ENCODE assay signal across 9 mouse cellular contexts in genomic region chr3:83110163-83110562, GRCm38 (mm10). TPM values are rescaled to one million over a fixed set of nuclear protein-coding genes. Genes with fewer than 3 reads are reported as not detected.
DNase-seq lines count a peak whose midpoint lies in the region; ATAC-seq and TF ChIP-seq lines count a peak whose summit lies in the region.
"Had no signal": no experiment of that assay in that cellular context is flagged by ENCODE, and none has a peak within 500 bp of the region (broad histone marks: within the 10 kb centered on the region; RNA-seq: fewer than 3 reads in every experiment).

No protein-coding gene starts in this region.

- no peak for ATAC-seq in intestine, embryonic 14.5 days (replicated peaks; ENCODE audit: low FRiP score, low TSS enrichment, low read depth)
- ATAC-seq in intestine, embryonic 16.5 days = no peak
- ATAC-seq in forebrain, embryonic 16.5 days = peak; percentile 83

- H3K27me3 ChIP-seq in intestine, embryonic 14.5 days (replicated peaks; ENCODE audit: control insufficient read depth, insufficient read depth, low read length) = no peaks in the 10 kb centered on the region
- no peaks in the 10 kb centered on the region for H3K27me3 ChIP-seq in intestine, embryonic 16.5 days (replicated peaks; ENCODE audit: control insufficient read depth, insufficient read depth, low read length)
- no peaks in the 10 kb centered on the region for H3K27me3 ChIP-seq in MEL (ENCODE audit: control insufficient read depth in 1 of 2, insufficient read depth in 2 of 2, low read length in 2 of 2)
- no peaks in the 10 kb centered on the region for H3K27me3 ChIP-seq in forebrain, embryonic 16.5 days (replicated peaks; ENCODE audit: control insufficient read depth, insufficient read depth, low read length)
- peaks cover 21% of the 10 kb centered on the region; the same call in 1 of the 2 replicates for H3K27me3 ChIP-seq in midbrain, embryonic 10.5 days (ENCODE audit: low read depth, poor library complexity, severe bottlenecking)
- H3K27me3 ChIP-seq: stomach, embryonic 15.5 days had no signal

- peak; percentile 50 for DNase-seq in intestine, embryonic 14.5 days (ENCODE audit: low spot score)
- peak; percentile 25 for DNase-seq in MEL (ENCODE audit: low read depth, low spot score)
- DNase-seq in midbrain, embryonic 10.5 days (ENCODE audit: low spot score) = peak; percentile 21
- DNase-seq in ovary, adult 18-20 months (ENCODE audit: low spot score) = no peak
- no peak for DNase-seq in frontal cortex, postnatal 10 days (ENCODE audit: low spot score in 2 of 2)
- DNase-seq in gastrocnemius, postnatal 25 days = no peak

- no peaks in the 10 kb centered on the region for H3K79me2 ChIP-seq in MEL (ENCODE audit: control insufficient read depth, insufficient read depth, low read length, poor library complexity)

- 35% methylated on average over 4 of the region's 4 CpGs for WGBS in intestine, embryonic 14.5 days
- WGBS in intestine, embryonic 16.5 days = 34% methylated on average over 4 of the region's 4 CpGs
- 30% methylated on average over 4 of the region's 4 CpGs for whole genome bisulfite sequencing in forebrain, embryonic 16.5 days
- 29% methylated on average over 4 of the region's 4 CpGs for WGBS in midbrain, embryonic 10.5 days

- H3K27ac ChIP-seq in intestine, embryonic 14.5 days (ENCODE audit: low read depth) = no peak overlapping the region
- H3K27ac ChIP-seq in intestine, embryonic 16.5 days (ENCODE audit: low read length) = no peak overlapping the region
- no peak overlapping the region for H3K27ac ChIP-seq in MEL (ENCODE audit: control insufficient read depth, low read depth, low read length)
- no peak overlapping the region for H3K27ac ChIP-seq in forebrain, embryonic 16.5 days (ENCODE audit: low read length)
- H3K27ac ChIP-seq in midbrain, embryonic 10.5 days (replicated peaks) = no peak overlapping the region
- H3K27ac ChIP-seq: stomach, embryonic 15.5 days had no signal

- no peak for TF ChIP-seq POLR2A in MEL (IDR thresholded peaks at IDR 0.05; ENCODE audit: control insufficient read depth in 1 of 2, insufficient read depth in 1 of 2, low read depth in 1 of 2, low read length in 2 of 2, poor library complexity in 1 of 2)

- H3K9ac ChIP-seq in intestine, embryonic 14.5 days (ENCODE audit: low read length) = no peak overlapping the region
- no peak overlapping the region for H3K9ac ChIP-seq in intestine, embryonic 16.5 days (ENCODE audit: low read depth, low read length)
- no peak overlapping the region for H3K9ac ChIP-seq in MEL (ENCODE audit: control insufficient read depth, low read depth, low read length, poor library complexity, severe bottlenecking)
- H3K9ac ChIP-seq in forebrain, embryonic 16.5 days (replicated peaks; ENCODE audit: low read depth, low read length) = no peak overlapping the region
- H3K9ac ChIP-seq: stomach, embryonic 15.5 days had no signal

- TF ChIP-seq RAD21 in MEL (IDR thresholded peaks at IDR 0.05; ENCODE audit: low read depth, low read length) = no peak; the same call in 1 of the 2 replicates

- H3K4me3 ChIP-seq in intestine, embryonic 14.5 days (ENCODE audit: low read depth, low read length) = no peak overlapping the region
- no peak overlapping the region for H3K4me3 ChIP-seq in intestine, embryonic 16.5 days (ENCODE audit: low read length)
- H3K4me3 ChIP-seq in MEL (ENCODE audit: control insufficient read depth in 1 of 2, insufficient read depth in 1 of 2, low read depth in 2 of 2, low read length in 2 of 2) = no peak overlapping the region
- H3K4me3 ChIP-seq in forebrain, embryonic 16.5 days (replicated peaks; ENCODE audit: low read length) = no peak overlapping the region
- H3K4me3 ChIP-seq in midbrain, embryonic 10.5 days = no peak overlapping the region
- H3K4me3 ChIP-seq: stomach, embryonic 15.5 days had no signal

- 0 out of 2 replicates have a peak, but pooled peaks cover 5% of the 10 kb centered on the region for H3K4me1 ChIP-seq in intestine, embryonic 14.5 days (replicated peaks; ENCODE audit: control insufficient read depth, insufficient read depth, low read length)
- no peaks in the 10 kb centered on the region for H3K4me1 ChIP-seq in intestine, embryonic 16.5 days (ENCODE audit: control insufficient read depth, insufficient read depth, low read length)
- no peaks in the 10 kb centered on the region for H3K4me1 ChIP-seq in MEL (ENCODE audit: control insufficient read depth in 1 of 2, insufficient read depth in 2 of 2, low read length in 2 of 2)
- peaks cover 6% of the 10 kb centered on the region for H3K4me1 ChIP-seq in forebrain, embryonic 16.5 days (replicated peaks; ENCODE audit: control insufficient read depth, insufficient read depth, low read length)
- peaks cover 32% of the 10 kb centered on the region for H3K4me1 ChIP-seq in midbrain, embryonic 10.5 days

- no peaks in the 10 kb centered on the region for H3K9me3 ChIP-seq in intestine, embryonic 14.5 days (ENCODE audit: control insufficient read depth, low read length)
- H3K9me3 ChIP-seq in intestine, embryonic 16.5 days (ENCODE audit: control insufficient read depth, low read length) = no peaks in the 10 kb centered on the region
- H3K9me3 ChIP-seq in MEL (replicated peaks; ENCODE audit: insufficient read depth, low read length) = no peaks in the 10 kb centered on the region
- H3K9me3 ChIP-seq in forebrain, embryonic 16.5 days (ENCODE audit: control insufficient read depth, low read length) = no peaks in the 10 kb centered on the region
- H3K9me3 ChIP-seq in midbrain, embryonic 10.5 days (replicated peaks) = peaks cover 6% of the 10 kb centered on the region; the same call in 1 of the 2 replicates
- H3K9me3 ChIP-seq: stomach, embryonic 15.5 days had no signal

- peak; percentile 15 to 53 (median 37); a peak in 4 of 6 replicates for TF ChIP-seq CTCF in MEL (IDR thresholded peaks at IDR 0.05 in 2 of 3, conservative IDR thresholded peaks at IDR 0.05 in 1 of 3; ENCODE audit: control insufficient read depth in 1 of 3, insufficient read depth in 1 of 3, low read depth in 2 of 3, low read length in 3 of 3, poor library complexity in 1 of 3, severe bottlenecking in 1 of 3)

- H3K4me2 ChIP-seq in intestine, embryonic 14.5 days (ENCODE audit: low read length) = no peak overlapping the region
- H3K4me2 ChIP-seq in intestine, embryonic 16.5 days (ENCODE audit: low read depth, low read length) = no peak overlapping the region
- H3K4me2 ChIP-seq in forebrain, embryonic 16.5 days (ENCODE audit: low read length) = no peak overlapping the region
- H3K4me2 ChIP-seq: stomach, embryonic 15.5 days had no signal

- no peaks in the 10 kb centered on the region for H3K36me3 ChIP-seq in intestine, embryonic 14.5 days (ENCODE audit: control insufficient read depth, insufficient read depth, low read length)
- H3K36me3 ChIP-seq in intestine, embryonic 16.5 days (ENCODE audit: control insufficient read depth, insufficient read depth, low read length) = no peaks in the 10 kb centered on the region
- no peaks in the 10 kb centered on the region for H3K36me3 ChIP-seq in MEL (ENCODE audit: control insufficient read depth in 1 of 2, insufficient read depth in 2 of 2, low read length in 2 of 2)
- no peaks in the 10 kb centered on the region for H3K36me3 ChIP-seq in forebrain, embryonic 16.5 days (ENCODE audit: control insufficient read depth, insufficient read depth)
- no peaks in the 10 kb centered on the region for H3K36me3 ChIP-seq in midbrain, embryonic 10.5 days
- H3K36me3 ChIP-seq: stomach, embryonic 15.5 days had no signal

- no peak for TF ChIP-seq EP300 in MEL (IDR thresholded peaks at IDR 0.05; ENCODE audit: low read depth in 1 of 2, low read length in 2 of 2)

TF ChIP-seq in MEL, 35 proteins besides CTCF, POLR2A, EP300 and RAD21:
- TF ChIP-seq SMC3 (IDR thresholded peaks at IDR 0.05; ENCODE audit: low read depth, low read length) (peak; percentile 53), NRF1 (IDR thresholded peaks at IDR 0.05; ENCODE audit: insufficient read depth, low read depth, low read length, poor library complexity, severe bottlenecking) (no peak), POLR2AphosphoS2 (IDR thresholded peaks at IDR 0.05; ENCODE audit: low read length) (no peak), GATA1 (IDR thresholded peaks at IDR 0.05; ENCODE audit: low read depth, low read length) (no peak)

RNA-seq across cellular contexts. Expression of gene Dchs2, which starts 17.6 kb away (rescaled TPM):
- polyA plus RNA-seq in intestine, embryonic 14.5 days (2014; fragmentation: Nextera tagmentation; extraction: Ambion mirVana) = 0.55 and 0.58 TPM in 2 replicates
- 0.06 and 0.12 TPM in 2 replicates for polyA plus RNA-seq in intestine, embryonic 16.5 days (2015; fragmentation: Nextera tagmentation; extraction: Ambion mirVana)
- not detected in 2 replicates for total RNA-seq in MEL (2012; rRNA removed)
- polyA plus RNA-seq in MEL (2012; ENCODE audit: insufficient read depth in 1 of 2, insufficient read length in 2 of 2, low read depth in 1 of 2, low replicate concordance in 2 of 2, missing spikeins in 1 of 2) = not detected
- polyA plus RNA-seq in forebrain, embryonic 16.5 days (2015; fragmentation: Nextera tagmentation; extraction: Ambion mirVana) = 0.51 and 0.68 TPM in 2 replicates
- polyA plus RNA-seq in midbrain, embryonic 10.5 days (2016; fragmentation: Nextera tagmentation; extraction: Ambion mirVana) = 0.15 and 0.17 TPM in 2 replicates
- total RNA-seq in gastrocnemius, postnatal 25 days (2021) = 1 to 10 TPM in 1 of 2 experiments, under 1 TPM in 1; 0.67 to 1.8 TPM

RNA-seq across cellular contexts. Expression of gene Plrg1, which starts 54.8 kb away (rescaled TPM):
- 97.8 and 109 TPM in 2 replicates for polyA plus RNA-seq in intestine, embryonic 14.5 days (2014; fragmentation: Nextera tagmentation; extraction: Ambion mirVana)
- 81.0 and 87.1 TPM in 2 replicates for polyA plus RNA-seq in intestine, embryonic 16.5 days (2015; fragmentation: Nextera tagmentation; extraction: Ambion mirVana)
- 85.6 and 87.5 TPM in 2 replicates for total RNA-seq in MEL (2012; rRNA removed)
- polyA plus RNA-seq in MEL (2012; ENCODE audit: insufficient read depth in 1 of 2, insufficient read length in 2 of 2, low read depth in 1 of 2, low replicate concordance in 2 of 2, missing spikeins in 1 of 2) = 10 to 100 TPM in 1 of 2 experiments, not detected in 1; 88.8 TPM
- 112 and 123 TPM in 2 replicates for polyA plus RNA-seq in forebrain, embryonic 16.5 days (2015; fragmentation: Nextera tagmentation; extraction: Ambion mirVana)
- polyA plus RNA-seq in midbrain, embryonic 10.5 days (2016; fragmentation: Nextera tagmentation; extraction: Ambion mirVana) = 144 and 150 TPM in 2 replicates
- 10 to 100 TPM; 18.6 to 20.1 TPM for total RNA-seq in gastrocnemius, postnatal 25 days (2021)

Comparison
In these comparisons a context has a peak if more than half of its experiments do, and no peak if none do; other contexts are left out.
1. DNase-seq: peak in intestine, embryonic 14.5 days (single experiment), MEL (single experiment) and midbrain, embryonic 10.5 days (single experiment); none in ovary, adult 18-20 months (single experiment), frontal cortex, postnatal 10 days (0 of 2) and gastrocnemius, postnatal 25 days (single experiment).